10 mouse cellular contexts compared by ENCODE assay signal in genomic region chr7:119976256-119976655, GRCm38 (mm10).
DNase-seq lines count a peak whose midpoint lies in the region; ATAC-seq and TF ChIP-seq lines count a peak whose summit lies in the region.
"Had no signal": no experiment of that assay in that cellular context is flagged by ENCODE, and none has a peak within 500 bp of the region (broad histone marks: within the 10 kb centered on the region; RNA-seq: fewer than 3 reads in every experiment).

No protein-coding gene starts in this region.

- no peak for TF ChIP-seq CTCF in intestine, postnatal 0 days (IDR thresholded peaks at IDR 0.05; ENCODE audit: low read depth)

- no peak overlapping the region for H3K4me2 ChIP-seq in intestine, embryonic 15.5 days (replicated peaks)
- no peak overlapping the region for H3K4me2 ChIP-seq in intestine, postnatal 0 days (replicated peaks; ENCODE audit: low read depth)
- H3K4me2 ChIP-seq in forebrain, embryonic 12.5 days, result no peak overlapping the region
- H3K4me2 ChIP-seq: liver, embryonic 15.5 days had no signal

- DNase-seq in adrenal gland, postnatal 25 days, result peak; percentile 41
- DNase-seq in adrenal gland, postnatal 4 days (ENCODE audit: low spot score in 2 of 2), result no peak
- peak; percentile 4 for DNase-seq in NIH3T3 (ENCODE audit: low read depth)
- peak; percentile 45 for DNase-seq in heart, postnatal 4 days
- DNase-seq in thymus, postnatal 10 days (ENCODE audit: low spot score in 2 of 2), result no peak

- H3K27me3 ChIP-seq in intestine, embryonic 15.5 days (replicated peaks), result no peaks in the 10 kb centered on the region
- no peaks in the 10 kb centered on the region for H3K27me3 ChIP-seq in intestine, postnatal 0 days (replicated peaks; ENCODE audit: control insufficient read depth, insufficient read depth, low read length)
- no peaks in the 10 kb centered on the region for H3K27me3 ChIP-seq in forebrain, embryonic 12.5 days
- H3K27me3 ChIP-seq: liver, embryonic 15.5 days had no signal

- no peak overlapping the region for H3K9ac ChIP-seq in intestine, embryonic 15.5 days
- H3K9ac ChIP-seq in intestine, postnatal 0 days (ENCODE audit: low read depth, low read length), result no peak overlapping the region
- H3K9ac ChIP-seq in forebrain, embryonic 12.5 days, result no peak overlapping the region
- H3K9ac ChIP-seq: liver, embryonic 15.5 days had no signal

- H3K4me1 ChIP-seq in intestine, embryonic 15.5 days (replicated peaks), result no peaks in the 10 kb centered on the region
- no peaks in the 10 kb centered on the region for H3K4me1 ChIP-seq in intestine, postnatal 0 days (replicated peaks; ENCODE audit: control insufficient read depth, insufficient read depth, low read length)
- no peaks in the 10 kb centered on the region for H3K4me1 ChIP-seq in forebrain, embryonic 12.5 days
- H3K4me1 ChIP-seq: liver, embryonic 15.5 days had no signal

- no peak overlapping the region for H3K4me3 ChIP-seq in intestine, embryonic 15.5 days (replicated peaks)
- no peak overlapping the region for H3K4me3 ChIP-seq in intestine, postnatal 0 days (ENCODE audit: low read depth, low read length)
- no peak overlapping the region for H3K4me3 ChIP-seq in forebrain, embryonic 12.5 days (replicated peaks)
- H3K4me3 ChIP-seq: liver, embryonic 15.5 days had no signal

- H3K9me3 ChIP-seq in intestine, embryonic 15.5 days, result no peaks in the 10 kb centered on the region
- no peaks in the 10 kb centered on the region for H3K9me3 ChIP-seq in intestine, postnatal 0 days (ENCODE audit: control insufficient read depth)
- H3K9me3 ChIP-seq in forebrain, embryonic 12.5 days, result no peaks in the 10 kb centered on the region
- H3K9me3 ChIP-seq: liver, embryonic 15.5 days had no signal

- ATAC-seq in intestine, embryonic 15.5 days, result peak; percentile 49; the same call in 1 of the 2 replicates
- no peak for ATAC-seq in intestine, postnatal 0 days
- ATAC-seq in forebrain, embryonic 12.5 days (ENCODE audit: low FRiP score), result no peak

- no peak overlapping the region for H3K27ac ChIP-seq in intestine, embryonic 15.5 days
- H3K27ac ChIP-seq in intestine, postnatal 0 days (ENCODE audit: low read depth, low read length), result no peak overlapping the region
- H3K27ac ChIP-seq in forebrain, embryonic 12.5 days, result no peak overlapping the region
- H3K27ac ChIP-seq: liver, embryonic 15.5 days; macrophage had no signal

- 76% methylated on average over 6 of the region's 6 CpGs for WGBS in intestine, embryonic 15.5 days
- WGBS in intestine, postnatal 0 days, result 75% methylated on average over 6 of the region's 6 CpGs
- WGBS in forebrain, embryonic 12.5 days, result 81% methylated on average over 6 of the region's 6 CpGs

- H3K36me3 ChIP-seq in intestine, embryonic 15.5 days, result no peaks in the 10 kb centered on the region
- H3K36me3 ChIP-seq in intestine, postnatal 0 days (ENCODE audit: control insufficient read depth, insufficient read depth), result no peaks in the 10 kb centered on the region
- H3K36me3 ChIP-seq in forebrain, embryonic 12.5 days (replicated peaks), result no peaks in the 10 kb centered on the region
- H3K36me3 ChIP-seq: liver, embryonic 15.5 days had no signal

Comparison
In these comparisons a context has a peak if more than half of its experiments do, and no peak if none do; other contexts are left out.
1. DNase-seq: peak in adrenal gland, postnatal 25 days (single experiment), NIH3T3 (single experiment) and heart, postnatal 4 days (single experiment); none in adrenal gland, postnatal 4 days (0 of 2) and thymus, postnatal 10 days (0 of 2).